Mouse (Mus musculus) lung, postnatal 0 days (tissue): ENCODE results near the gene Gm49368. TPM values are rescaled to one million over a fixed set of nuclear protein-coding genes. Genes with fewer than 3 reads are reported as not detected.

ENCODE experiments used
- ATAC-seq: fragments of 200-750 bp; cut with Nextera tagmentation; 2 replicates; pipeline ENCODE4 v1.8.0; 2017; ENCODE audit warnings: moderate library complexity
- DNase-seq: peaks from one replicate; pipeline ENCODE4 v3.0.0-alpha.2; 2016; ENCODE audit warnings: low spot score
- H3K27ac ChIP-seq: fragments of 300-500 bp; sonication (generic); 2 replicates; pipeline ENCODE4 v1.5.1; 2014; ENCODE audit warnings: antibody characterized with exemption, mild to moderate bottlenecking, low read length, mixed read lengths
- H3K27me3 ChIP-seq: fragments of 300-500 bp; sonication (generic); replicated peaks from 2 replicates; pipeline ENCODE4 v1.6.1; 2014; ENCODE audit warnings: low read length, mixed read lengths; ENCODE audit not compliant: insufficient read depth
- H3K36me3 ChIP-seq: fragments of 300-500 bp; sonication (generic); 2 replicates; pipeline ENCODE4 v1.6.1; 2014; ENCODE audit warnings: low read length, mixed read lengths; ENCODE audit not compliant: insufficient read depth
- H3K4me1 ChIP-seq: fragments of 300-500 bp; sonication (generic); 2 replicates; pipeline ENCODE4 v1.6.1; 2014; ENCODE audit warnings: antibody characterized with exemption, low read depth, low read length, mixed read lengths; ENCODE audit not compliant: insufficient read depth
- H3K4me2 ChIP-seq: fragments of 300-500 bp; sonication (generic); replicated peaks from 2 replicates; pipeline ENCODE4 v1.6.1; 2014; ENCODE audit warnings: low read depth, mild to moderate bottlenecking, low read length, moderate library complexity, mixed read lengths
- H3K4me3 ChIP-seq: fragments of 300-500 bp; sonication (generic); 2 replicates; pipeline ENCODE4 v1.5.1; 2014; ENCODE audit warnings: low read depth, low read length
- H3K9ac ChIP-seq: fragments of 300-500 bp; sonication (generic); replicated peaks from 2 replicates; pipeline ENCODE4 v1.6.1; 2014; ENCODE audit warnings: low read depth, mild to moderate bottlenecking
- H3K9me3 ChIP-seq: fragments of 300-500 bp; sonication (generic); 2 replicates; pipeline ENCODE4 v1.6.1; 2016; ENCODE audit warnings: low read length, mixed read lengths
- CTCF ChIP-seq: IDR thresholded peaks from 2 replicates; pipeline ENCODE4 v1.5.1; 2016; ENCODE audit warnings: antibody characterized with exemption, mild to moderate bottlenecking
- EP300 ChIP-seq: IDR thresholded peaks from 2 replicates; pipeline ENCODE4 v1.6.1; 2016; ENCODE audit warnings: antibody characterized with exemption, mild to moderate bottlenecking, control low read depth
- WGBS: fragments of 180-500 bp; shearing (Covaris S2); extraction: QIAGEN DNeasy Blood & Tissue Kit; methylation state at CpG from one replicate; pipeline ENCODE4 v1.1.7; 2014; 5-methylcytosine and 5-hydroxymethylcytosine counted together
- polyA plus RNA-seq: library from polyadenylated mRNA; unstranded; fragments of >200 nt; fragmentation: Nextera tagmentation; extraction: Ambion mirVana; gene quantifications from 2 replicates; pipeline ENCODE4 v1.2.1, GENCODE M21; 2015

Gene Gm49368
- polyA plus RNA-seq, 1 experiment from 2014 or later: not detected

DNA sequence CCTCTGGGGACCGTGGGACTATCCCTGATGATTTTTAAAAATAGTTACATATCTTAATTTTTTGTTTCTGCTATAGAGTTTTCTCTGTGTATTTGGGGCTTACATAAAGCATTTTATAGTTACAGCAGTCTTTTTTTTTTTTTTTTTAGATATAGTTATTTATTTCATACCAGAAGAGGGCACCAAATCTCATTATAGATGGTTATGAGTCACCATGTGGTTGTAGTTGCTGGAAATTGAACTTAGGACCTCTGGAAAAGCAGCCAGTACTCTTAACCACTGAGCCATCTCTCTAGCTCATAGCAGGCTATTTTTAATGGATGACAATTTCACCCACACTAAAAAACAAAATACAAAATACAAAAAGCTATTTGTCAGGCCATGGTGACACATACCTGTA is 35.7 kb downstream of the Gm49368 start:
- H3K4me3 ChIP-seq: no peak overlapping the region
- H3K9ac ChIP-seq: no peak overlapping the region
- H3K9me3 ChIP-seq: no peaks in the 10 kb centered on the region
- H3K27ac ChIP-seq: no peak overlapping the region
- no peaks in the 10 kb centered on the region for H3K27me3 ChIP-seq
- 68% methylated on average over 1 of the region's 1 CpGs for WGBS
- DNase-seq (peak; percentile 62), ATAC-seq (no peak)
- no peaks in the 10 kb centered on the region for H3K4me1 ChIP-seq
- H3K4me2 ChIP-seq: no peak overlapping the region
- TF ChIP-seq CTCF: peak; percentile 19
- TF ChIP-seq EP300: no peak
- no peaks in the 10 kb centered on the region for H3K36me3 ChIP-seq

- H3K9me3 ChIP-seq: no peaks in the 10 kb centered on the region
- H3K36me3 ChIP-seq: no peaks in the 10 kb centered on the region
- H3K27me3 ChIP-seq: no peaks in the 10 kb centered on the region
- no peak for TF ChIP-seq EP300
- TF ChIP-seq CTCF: no peak
- no peaks in the 10 kb centered on the region for H3K4me1 ChIP-seq
- DNase-seq: no peak
- H3K4me3 ChIP-seq: no peak overlapping the region
- 74% methylated on average over 2 of the region's 2 CpGs for WGBS
- H3K27ac ChIP-seq: no peak overlapping the region
- no peak overlapping the region for H3K4me2 ChIP-seq
- no peak for ATAC-seq
- H3K9ac ChIP-seq: no peak overlapping the region
Observed at GRCm38 (mm10) chr7:128100742-128101357, 38.4 kb downstream of the Gm49368 start.

GRCm38 (mm10) chr7:128105246-128105645 is 42.8 kb downstream of the Gm49368 start:
- DNase-seq: no peak
- Histone ChIP-seq H3K36me3 (no peaks in the 10 kb centered on the region), H3K27ac (no peak overlapping the region), H3K4me1 (no peaks in the 10 kb centered on the region), H3K9ac (no peak overlapping the region), H3K27me3 (no peaks in the 10 kb centered on the region), H3K4me3 (no peak overlapping the region), H3K9me3 (no peaks in the 10 kb centered on the region), H3K4me2 (no peak overlapping the region)
- no peak for ATAC-seq
- 43% methylated on average over 4 of the region's 4 CpGs for WGBS
- no peak for TF ChIP-seq EP300
- peak; percentile 27 for TF ChIP-seq CTCF

DNA sequence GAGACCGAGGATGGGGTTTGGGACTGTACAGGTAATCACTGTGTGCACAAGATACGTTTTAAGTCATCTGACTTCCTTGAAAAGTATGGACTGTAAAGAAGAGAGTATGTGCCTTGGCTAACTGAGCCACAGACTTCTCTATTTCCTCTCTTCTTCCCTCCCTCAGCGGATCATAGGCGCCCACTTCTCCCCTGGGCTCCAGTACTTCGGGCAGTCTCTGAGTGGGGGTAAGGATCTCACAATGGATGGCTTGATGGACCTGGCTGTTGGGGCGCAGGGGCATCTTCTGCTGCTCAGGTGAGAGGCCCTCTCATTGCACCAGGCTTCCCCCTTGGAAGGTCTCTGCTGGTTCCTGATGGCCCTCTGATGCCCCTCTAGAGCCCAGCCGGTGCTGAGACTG is 45.0 kb downstream of the Gm49368 start:
- Histone ChIP-seq H3K4me2 (no peak overlapping the region), H3K36me3 (no peaks in the 10 kb centered on the region), H3K4me3 (no peak overlapping the region), H3K9me3 (no peaks in the 10 kb centered on the region), H3K27me3 (no peaks in the 10 kb centered on the region), H3K9ac (no peak overlapping the region), H3K4me1 (no peaks in the 10 kb centered on the region), H3K27ac (no peak overlapping the region)
- no peak for ATAC-seq
- no peak for DNase-seq
- TF ChIP-seq EP300: no peak
- no peak for TF ChIP-seq CTCF
- 91% methylated on average over 7 of the region's 7 CpGs for WGBS

DNA sequence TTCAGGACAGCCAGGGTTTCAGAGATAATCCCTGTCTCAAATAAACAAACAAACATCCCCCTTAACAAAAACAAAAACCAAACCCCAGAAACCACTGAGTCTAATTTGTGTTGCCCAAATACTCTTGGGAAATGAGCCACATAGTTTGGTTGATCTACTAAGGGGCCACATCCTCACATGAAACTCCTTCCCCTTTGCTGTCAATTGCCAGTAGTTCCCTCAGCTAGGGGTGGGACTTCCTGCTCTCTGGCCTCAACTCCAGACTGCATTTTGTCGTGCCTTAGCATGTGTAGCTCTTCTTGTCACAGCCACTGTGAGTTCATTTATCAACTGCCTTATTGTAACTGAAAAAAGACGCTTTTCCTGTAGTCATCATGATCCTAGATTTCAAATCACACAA is 47.8 kb downstream of the Gm49368 start:
- Histone ChIP-seq H3K27ac (no peak overlapping the region), H3K36me3 (no peaks in the 10 kb centered on the region), H3K27me3 (no peaks in the 10 kb centered on the region), H3K9ac (no peak overlapping the region), H3K4me2 (no peak overlapping the region), H3K9me3 (no peaks in the 10 kb centered on the region), H3K4me3 (no peak overlapping the region), H3K4me1 (no peaks in the 10 kb centered on the region)
- TF ChIP-seq EP300 (no peak), CTCF (no peak)
- DNase-seq: no peak
- WGBS: 40% methylated on average over 2 of the region's 2 CpGs
- ATAC-seq: no peak

GRCm38 (mm10) chr7:128112131-128112530 is 49.6 kb downstream of the Gm49368 start:
- H3K4me3 ChIP-seq: no peak overlapping the region
- TF ChIP-seq CTCF (no peak), EP300 (no peak)
- WGBS: 88% methylated on average over 11 of the region's 11 CpGs
- H3K4me1 ChIP-seq: no peaks in the 10 kb centered on the region
- H3K27ac ChIP-seq: no peak overlapping the region
- H3K9ac ChIP-seq: no peak overlapping the region
- H3K9me3 ChIP-seq: no peaks in the 10 kb centered on the region
- no peaks in the 10 kb centered on the region for H3K27me3 ChIP-seq
- ATAC-seq (no peak), DNase-seq (no peak)
- no peak overlapping the region for H3K4me2 ChIP-seq
- no peaks in the 10 kb centered on the region for H3K36me3 ChIP-seq
